Mouse (Mus musculus) C2C12 (cell line): ENCODE results near the gene Dlg5. TPM values are rescaled to one million over a fixed set of nuclear protein-coding genes. Genes with fewer than 3 reads are reported as not detected.

ENCODE experiments used
- H3K27me3 ChIP-seq: one replicate; pipeline ENCODE4 v1.6.1; 2011; ENCODE audit not compliant: control insufficient read depth, insufficient read depth, insufficient read length
- H3K36me3 ChIP-seq: one replicate; pipeline ENCODE4 v1.6.1; 2011; ENCODE audit not compliant: control insufficient read depth, insufficient read depth
- H3K4me3 ChIP-seq: one replicate; pipeline ENCODE4 v1.5.1; 2011; ENCODE audit warnings: mild to moderate bottlenecking, control low read depth; ENCODE audit not compliant: poor library complexity, insufficient read depth, severe bottlenecking
- H3K79me2 ChIP-seq: one replicate; pipeline ENCODE4 v1.6.1; 2011; ENCODE audit not compliant: control insufficient read depth, insufficient read depth
- H3K79me3 ChIP-seq: one replicate; pipeline ENCODE4 v1.6.1; 2011; ENCODE audit warnings: low read depth, control low read depth
- H3ac ChIP-seq: one replicate; pipeline ENCODE3; 2011; ENCODE audit warnings: low read depth; ENCODE audit not compliant: control insufficient read depth, insufficient read length
- CEBPB ChIP-seq: IDR thresholded peaks from one replicate; pipeline ENCODE4 v1.6.1; 2011; ENCODE audit warnings: low read depth, mild to moderate bottlenecking, control low read depth, moderate library complexity
- CTCF ChIP-seq: IDR thresholded peaks from one replicate; pipeline ENCODE4 v1.5.1; 2011; ENCODE audit not compliant: control insufficient read depth, insufficient read depth, insufficient read length
- FOSL1 ChIP-seq: IDR thresholded peaks from one replicate; pipeline ENCODE4 v1.8.0; 2011; ENCODE audit warnings: mild to moderate bottlenecking, low read length; ENCODE audit not compliant: poor library complexity, insufficient read depth, severe bottlenecking
- MAX ChIP-seq: IDR thresholded peaks from one replicate; pipeline ENCODE4 v1.6.1; 2011; ENCODE audit warnings: mild to moderate bottlenecking, control low read depth
- MYOD1 ChIP-seq: IDR thresholded peaks from one replicate; pipeline ENCODE4 v1.6.1; 2011; ENCODE audit warnings: low read depth; ENCODE audit not compliant: control insufficient read depth, insufficient read length
- MYOG ChIP-seq: IDR thresholded peaks from one replicate; pipeline ENCODE4 v1.6.1; 2011; ENCODE audit not compliant: control insufficient read depth, insufficient read length; ENCODE audit errors: extremely low read depth
- USF1 ChIP-seq: IDR thresholded peaks from one replicate; pipeline ENCODE4 v1.6.1; 2011; ENCODE audit warnings: low read depth, mild to moderate bottlenecking, control low read depth, moderate library complexity
- polyA plus RNA-seq: library from polyadenylated mRNA; unstranded; fragments of >200 nt; fragmentation: generic; extraction: Trizol; gene quantifications from one replicate; pipeline ENCODE4 v1.2.1, GENCODE M21; 2012; ENCODE audit warnings: missing spikeins

Dlg5 gene
- polyA plus RNA-seq, 1 experiment, result 59.6 TPM

GRCm38 (mm10) chr14:24199732-24200131, 46.0 kb downstream of the Dlg5 start:
- TF ChIP-seq MYOG (no peak), FOSL1 (no peak), CEBPB (no peak), MYOD1 (no peak), MAX (no peak), USF1 (no peak)
- no peak overlapping the region for H3ac ChIP-seq

DNA sequence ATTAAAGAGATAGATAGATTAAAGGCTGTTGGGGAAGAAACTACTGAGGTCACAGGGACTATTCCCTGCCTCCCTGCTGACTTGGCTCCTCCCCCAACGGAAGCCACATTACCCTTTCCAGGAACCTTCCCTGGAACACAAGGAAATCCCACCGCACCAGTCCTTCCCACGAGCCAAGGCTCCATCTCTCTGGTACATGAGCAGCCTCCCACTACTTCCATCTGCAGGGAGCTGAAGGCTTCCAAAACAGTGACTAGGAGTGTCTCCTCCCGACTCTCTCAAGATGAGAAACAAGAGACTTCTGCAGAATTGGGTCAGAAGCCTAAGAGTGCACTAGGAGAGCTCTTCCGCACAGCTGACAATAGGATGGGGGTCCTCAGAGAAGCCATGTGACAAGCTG, 47.9 kb downstream of the Dlg5 start:
- Histone ChIP-seq H3K27me3 (no peaks in the 10 kb centered on the region), H3K4me3 (no peak overlapping the region), H3K79me2 (peaks cover 96% of the 10 kb centered on the region), H3K79me3 (peaks cover 30% of the 10 kb centered on the region), H3K36me3 (peaks cover 31% of the 10 kb centered on the region), H3ac (no peak overlapping the region)
- TF ChIP-seq FOSL1, result no peak
- no peak for TF ChIP-seq MAX
- no peak for TF ChIP-seq CTCF
- no peak for TF ChIP-seq MYOD1
- no peak for TF ChIP-seq MYOG
- TF ChIP-seq USF1, result no peak
- TF ChIP-seq CEBPB, result no peak

More at GRCm38 (mm10) chr14:24199732-24200131, 46.0 kb downstream of the Dlg5 start:
- peaks cover 46% of the 10 kb centered on the region for H3K79me3 ChIP-seq
- peaks cover 100% of the 10 kb centered on the region for H3K79me2 ChIP-seq
- H3K27me3 ChIP-seq, result no peaks in the 10 kb centered on the region
- H3K36me3 ChIP-seq, result peaks cover 18% of the 10 kb centered on the region
- no peak overlapping the region for H3K4me3 ChIP-seq

DNA sequence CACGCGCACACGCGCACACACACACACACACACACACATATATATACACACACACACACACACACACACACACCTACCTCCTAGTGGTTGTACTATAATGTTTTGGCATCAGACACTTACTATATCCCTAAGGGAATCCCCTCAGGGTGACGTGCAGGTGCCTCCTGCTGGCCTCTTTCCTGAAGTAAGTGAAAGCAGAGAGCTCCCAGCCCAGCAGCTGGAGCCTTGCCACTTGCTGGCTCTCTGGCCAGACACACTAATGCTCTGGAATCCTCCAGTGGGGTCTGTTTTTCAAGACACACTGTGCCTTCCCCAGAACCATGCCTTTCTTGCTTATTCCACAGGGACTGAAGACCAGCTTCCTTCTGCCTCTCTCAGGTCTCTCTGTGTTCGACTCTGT, 48.8 kb downstream of the Dlg5 start:
- H3K79me2 ChIP-seq, result peaks cover 87% of the 10 kb centered on the region
- no peak overlapping the region for H3ac ChIP-seq
- no peaks in the 10 kb centered on the region for H3K27me3 ChIP-seq
- peaks cover 22% of the 10 kb centered on the region for H3K79me3 ChIP-seq
- TF ChIP-seq CTCF (no peak), MYOD1 (no peak), USF1 (no peak), MAX (no peak)
- no peak overlapping the region for H3K4me3 ChIP-seq
- peaks cover 34% of the 10 kb centered on the region for H3K36me3 ChIP-seq

DNA sequence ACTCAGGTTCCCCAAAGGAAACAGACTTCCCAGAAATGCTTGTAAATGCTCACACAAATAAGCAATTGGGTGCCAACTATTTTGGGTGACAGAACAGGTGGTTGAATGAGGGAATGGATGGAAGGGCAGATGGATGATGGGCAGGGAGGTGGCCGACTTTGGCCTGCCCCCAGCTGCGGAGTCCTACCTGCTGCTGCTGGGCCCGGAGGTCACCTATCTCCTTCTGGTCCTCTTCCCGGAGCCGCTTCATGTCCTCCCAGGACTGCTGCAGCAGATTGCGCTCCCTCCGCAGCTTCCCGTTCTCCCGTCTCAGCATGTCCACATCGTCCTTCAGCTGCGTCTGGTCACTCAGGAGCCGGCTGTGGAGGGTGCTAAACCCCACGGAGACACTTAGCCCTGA, 55.6 kb downstream of the Dlg5 start:
- no peaks in the 10 kb centered on the region for H3K27me3 ChIP-seq
- H3K79me3 ChIP-seq, result peaks cover 11% of the 10 kb centered on the region
- TF ChIP-seq USF1 (no peak), FOSL1 (no peak), MYOG (no peak), CTCF (no peak), MYOD1 (no peak), CEBPB (no peak), MAX (no peak)
- no peak overlapping the region for H3K4me3 ChIP-seq
- H3K79me2 ChIP-seq, result peaks cover 29% of the 10 kb centered on the region
- peaks cover 63% of the 10 kb centered on the region for H3K36me3 ChIP-seq
- H3ac ChIP-seq, result no peak overlapping the region

- no peaks in the 10 kb centered on the region for H3K27me3 ChIP-seq
- TF ChIP-seq MAX, result no peak
- TF ChIP-seq FOSL1, result no peak
- TF ChIP-seq CEBPB, result no peak
- no peak for TF ChIP-seq MYOD1
- no peak for TF ChIP-seq CTCF
- no peak for TF ChIP-seq USF1
- TF ChIP-seq MYOG, result no peak
- H3ac ChIP-seq, result no peak overlapping the region
- peaks cover 66% of the 10 kb centered on the region for H3K36me3 ChIP-seq
- peaks cover 24% of the 10 kb centered on the region for H3K79me2 ChIP-seq
- H3K79me3 ChIP-seq, result peaks cover 6% of the 10 kb centered on the region
- H3K4me3 ChIP-seq, result no peak overlapping the region
Measured at GRCm38 (mm10) chr14:24189598-24189997, 56.1 kb downstream of the Dlg5 start.

DNA sequence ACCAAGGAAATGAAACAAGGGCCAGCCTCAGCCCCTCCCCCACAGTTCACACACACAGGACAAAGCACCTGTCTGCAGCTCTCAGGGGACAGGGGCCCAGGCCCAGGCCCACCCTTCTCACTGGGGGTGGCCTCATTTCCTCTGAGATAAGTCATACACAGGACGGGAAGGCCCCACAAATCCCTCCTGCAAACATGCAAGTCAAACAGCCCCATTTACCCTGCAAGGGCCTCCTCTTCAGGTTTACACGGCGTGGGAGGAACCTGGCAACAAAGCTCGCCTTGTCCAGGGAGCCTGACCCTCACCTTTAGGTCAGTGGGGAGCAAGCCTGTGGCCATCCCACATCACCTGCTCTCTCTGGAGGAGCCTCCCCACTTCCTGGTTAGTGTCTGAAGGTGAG, 60.2 kb downstream of the Dlg5 start:
- H3K36me3 ChIP-seq, result peaks cover 58% of the 10 kb centered on the region
- H3K27me3 ChIP-seq, result no peaks in the 10 kb centered on the region
- peaks cover 4% of the 10 kb centered on the region for H3K79me3 ChIP-seq
- TF ChIP-seq CTCF (no peak), MAX (no peak), USF1 (no peak)
- H3K4me3 ChIP-seq, result no peak overlapping the region
- peaks cover 30% of the 10 kb centered on the region for H3K79me2 ChIP-seq
- H3ac ChIP-seq, result no peak overlapping the region
